Mouse (Mus musculus): ENCODE results near the gene Zfp688. TPM values are rescaled to one million over a fixed set of nuclear protein-coding genes. Genes with fewer than 3 reads are reported as not detected.
"Not testable (repeated sequence)": the region's sequence is repeated elsewhere in the genome, so short reads cannot be mapped to it uniquely, and the experiment has no call there.

Gene Zfp688
- polyA plus RNA-seq, 1 experiment, result 2.4 TPM

- Histone ChIP-seq H3K36me3 (ENCODE audit: control insufficient read depth) (peaks cover 11% of the 10 kb centered on the region), H3K9me3 (ENCODE audit: control insufficient read depth, low read length) (peaks cover 5% of the 10 kb centered on the region), H3K27me3 (ENCODE audit: control insufficient read depth) (peaks cover 9% of the 10 kb centered on the region), H3K4me3 (replicated peaks) (peak overlapping the region; percentile 75), H3K4me1 (ENCODE audit: control insufficient read depth) (peaks cover 24% of the 10 kb centered on the region)
- TF ChIP-seq GATA1 (IDR thresholded peaks at IDR 0.05; ENCODE audit: low read length) (no peak), TAL1 (IDR thresholded peaks at IDR 0.05; ENCODE audit: low read length) (no peak)
Observed at GRCm38 (mm10) chr7:127392251-127392824, 29.5 kb downstream of the Zfp688 start.

DNA sequence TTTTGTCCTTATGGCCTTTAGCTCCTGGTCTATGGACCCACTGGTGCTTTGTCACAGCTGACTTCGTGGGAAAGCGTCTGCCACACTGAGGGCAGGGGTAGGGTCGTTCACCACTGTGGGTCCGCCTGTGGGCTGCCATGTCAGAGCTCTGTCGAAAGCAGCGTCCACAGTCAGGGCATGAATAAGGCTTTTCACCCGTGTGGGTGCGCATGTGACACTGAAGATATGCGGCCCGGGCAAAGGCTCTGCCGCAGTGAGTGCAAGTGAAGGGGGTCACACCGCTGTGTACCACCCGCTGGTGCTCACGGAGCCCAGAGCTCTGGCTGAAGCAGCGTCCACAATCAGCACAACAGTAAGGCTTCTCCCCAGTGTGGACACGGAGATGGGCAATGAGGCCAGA, 30.3 kb downstream of the Zfp688 start:
- Histone ChIP-seq H3K4me3 (replicated peaks) (no peak overlapping the region), H3K9me3 (ENCODE audit: control insufficient read depth, low read length) (peaks cover 5% of the 10 kb centered on the region), H3K36me3 (ENCODE audit: control insufficient read depth) (peaks cover 11% of the 10 kb centered on the region), H3K4me1 (ENCODE audit: control insufficient read depth) (peaks cover 31% of the 10 kb centered on the region), H3K27me3 (ENCODE audit: control insufficient read depth) (peaks cover 4% of the 10 kb centered on the region)
- TF ChIP-seq TAL1 (IDR thresholded peaks at IDR 0.05; ENCODE audit: low read length), result no peak
- TF ChIP-seq GATA1 (IDR thresholded peaks at IDR 0.05; ENCODE audit: low read length), result no peak

- TF ChIP-seq TAL1 (IDR thresholded peaks at IDR 0.05; ENCODE audit: low read length) (no peak), GATA1 (IDR thresholded peaks at IDR 0.05; ENCODE audit: low read length) (no peak)
- H3K27me3 ChIP-seq (ENCODE audit: control insufficient read depth), result no peaks in the 10 kb centered on the region
- peaks cover 8% of the 10 kb centered on the region for H3K9me3 ChIP-seq (ENCODE audit: control insufficient read depth, low read length)
- peaks cover 36% of the 10 kb centered on the region for H3K4me1 ChIP-seq (ENCODE audit: control insufficient read depth)
- H3K4me3 ChIP-seq (replicated peaks), result no peak overlapping the region
- H3K36me3 ChIP-seq (ENCODE audit: control insufficient read depth), result peaks cover 15% of the 10 kb centered on the region
Observed at GRCm38 (mm10) chr7:127390306-127390705, 31.6 kb downstream of the Zfp688 start.

DNA sequence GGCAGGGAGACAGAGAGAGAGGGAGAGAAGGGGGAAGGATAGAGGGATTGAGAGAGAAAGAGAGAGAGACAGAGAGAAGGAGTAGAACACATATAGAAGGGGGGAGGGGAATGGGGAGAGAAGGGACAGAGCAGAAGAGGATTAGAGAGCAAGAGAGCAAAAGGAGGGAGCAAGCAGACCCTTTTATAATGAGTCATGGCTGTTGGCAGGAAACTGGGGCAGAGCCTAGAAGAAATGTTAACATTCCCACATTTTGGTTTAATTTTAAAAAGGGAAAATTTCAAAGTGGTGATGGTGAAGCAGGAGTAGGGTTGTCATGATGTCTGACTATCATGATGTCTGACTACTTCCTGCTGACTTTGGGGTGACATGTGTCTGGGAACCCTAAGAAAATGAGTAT, 33.7 kb downstream of the Zfp688 start:
- H3K4me3 ChIP-seq (replicated peaks); H3K27me3 ChIP-seq (ENCODE audit: control insufficient read depth): not testable (repeated sequence)
- Histone ChIP-seq H3K9me3 (ENCODE audit: control insufficient read depth, low read length) (peaks cover 21% of the 10 kb centered on the region), H3K36me3 (ENCODE audit: control insufficient read depth) (peaks cover 26% of the 10 kb centered on the region), H3K4me1 (ENCODE audit: control insufficient read depth) (peaks cover 25% of the 10 kb centered on the region)

- Histone ChIP-seq H3K36me3 (ENCODE audit: control insufficient read depth) (peaks cover 25% of the 10 kb centered on the region), H3K4me3 (replicated peaks) (peak within 1 kb of the TSS; percentile 69), H3K4me1 (ENCODE audit: control insufficient read depth) (peaks cover 13% of the 10 kb centered on the region), H3K9me3 (ENCODE audit: control insufficient read depth, low read length) (peaks cover 24% of the 10 kb centered on the region), H3K27me3 (ENCODE audit: control insufficient read depth) (no peaks in the 10 kb centered on the region)
- TF ChIP-seq GATA1 (IDR thresholded peaks at IDR 0.05; ENCODE audit: low read length) (no peak), TAL1 (IDR thresholded peaks at IDR 0.05; ENCODE audit: low read length) (no peak)
Observed at GRCm38 (mm10) chr7:127386641-127387392, 35.1 kb downstream of the Zfp688 start, which contains the start of gene 9130019O22Rik. TSS of gene 9130019O22Rik (minus strand) at chr7:127387166.

DNA sequence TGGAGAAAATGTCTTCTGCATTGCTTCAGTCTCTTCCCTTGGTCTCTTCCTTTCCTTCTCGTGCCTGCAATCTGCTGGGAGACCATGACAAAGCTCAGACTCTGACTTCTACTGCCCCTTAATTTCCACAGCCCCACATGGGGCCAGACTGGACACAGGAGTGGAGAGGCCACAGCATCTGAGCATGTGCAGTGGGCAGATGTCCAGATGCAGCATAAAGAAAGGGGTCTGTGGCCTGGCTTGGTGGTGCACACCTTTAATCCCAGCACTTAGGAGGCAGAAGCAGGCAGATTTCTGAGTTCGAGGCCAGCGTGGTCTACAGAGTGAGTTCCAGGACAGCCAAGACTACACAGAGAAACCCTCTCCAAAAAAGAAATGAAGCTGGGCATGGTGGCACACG, 36.3 kb downstream of the Zfp688 start:
- Histone ChIP-seq H3K4me1 (ENCODE audit: control insufficient read depth) (peaks cover 13% of the 10 kb centered on the region), H3K36me3 (ENCODE audit: control insufficient read depth) (peaks cover 18% of the 10 kb centered on the region), H3K9me3 (ENCODE audit: control insufficient read depth, low read length) (peaks cover 20% of the 10 kb centered on the region)
- not testable (repeated sequence) for H3K27me3 ChIP-seq (ENCODE audit: control insufficient read depth); H3K4me3 ChIP-seq (replicated peaks)

DNA sequence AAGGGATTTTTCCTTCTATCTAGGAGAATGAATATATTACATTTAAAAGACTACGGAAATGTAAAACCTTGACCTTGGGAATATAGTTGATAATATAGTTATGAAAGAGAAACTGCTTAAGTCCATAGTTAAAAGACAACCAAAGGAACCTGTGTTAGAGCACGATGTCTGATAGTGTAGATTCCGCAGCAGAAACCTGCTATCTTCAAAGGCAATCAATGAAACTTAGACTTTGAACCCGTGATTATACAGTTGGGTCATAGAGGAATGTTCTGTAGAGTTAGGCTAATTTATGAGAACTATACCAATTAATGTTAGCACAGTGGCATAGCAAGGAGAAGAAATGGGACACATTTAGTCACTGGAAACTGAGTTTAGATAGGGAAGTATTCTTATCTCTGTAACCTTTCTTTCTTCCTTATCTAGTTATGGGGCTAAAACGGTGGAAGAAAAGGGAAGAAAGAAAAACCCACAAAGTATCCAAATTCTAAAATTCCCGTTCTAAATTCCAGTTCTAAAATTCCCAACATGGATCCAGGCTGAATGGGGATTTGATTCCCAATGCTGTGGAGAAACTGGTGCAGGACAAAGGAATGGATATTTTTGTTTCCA, 43.5 kb downstream of the Zfp688 start:
- peaks cover 8% of the 10 kb centered on the region for H3K9me3 ChIP-seq (ENCODE audit: control insufficient read depth, low read length)
- peaks cover 14% of the 10 kb centered on the region for H3K36me3 ChIP-seq (ENCODE audit: control insufficient read depth)
- no peaks in the 10 kb centered on the region for H3K27me3 ChIP-seq (ENCODE audit: control insufficient read depth)
- TF ChIP-seq GATA1 (IDR thresholded peaks at IDR 0.05; ENCODE audit: low read length) (no peak), TAL1 (IDR thresholded peaks at IDR 0.05; ENCODE audit: low read length) (no peak)
- H3K4me3 ChIP-seq (replicated peaks), result no peak overlapping the region
- H3K4me1 ChIP-seq (ENCODE audit: control insufficient read depth), result peaks cover 27% of the 10 kb centered on the region

DNA sequence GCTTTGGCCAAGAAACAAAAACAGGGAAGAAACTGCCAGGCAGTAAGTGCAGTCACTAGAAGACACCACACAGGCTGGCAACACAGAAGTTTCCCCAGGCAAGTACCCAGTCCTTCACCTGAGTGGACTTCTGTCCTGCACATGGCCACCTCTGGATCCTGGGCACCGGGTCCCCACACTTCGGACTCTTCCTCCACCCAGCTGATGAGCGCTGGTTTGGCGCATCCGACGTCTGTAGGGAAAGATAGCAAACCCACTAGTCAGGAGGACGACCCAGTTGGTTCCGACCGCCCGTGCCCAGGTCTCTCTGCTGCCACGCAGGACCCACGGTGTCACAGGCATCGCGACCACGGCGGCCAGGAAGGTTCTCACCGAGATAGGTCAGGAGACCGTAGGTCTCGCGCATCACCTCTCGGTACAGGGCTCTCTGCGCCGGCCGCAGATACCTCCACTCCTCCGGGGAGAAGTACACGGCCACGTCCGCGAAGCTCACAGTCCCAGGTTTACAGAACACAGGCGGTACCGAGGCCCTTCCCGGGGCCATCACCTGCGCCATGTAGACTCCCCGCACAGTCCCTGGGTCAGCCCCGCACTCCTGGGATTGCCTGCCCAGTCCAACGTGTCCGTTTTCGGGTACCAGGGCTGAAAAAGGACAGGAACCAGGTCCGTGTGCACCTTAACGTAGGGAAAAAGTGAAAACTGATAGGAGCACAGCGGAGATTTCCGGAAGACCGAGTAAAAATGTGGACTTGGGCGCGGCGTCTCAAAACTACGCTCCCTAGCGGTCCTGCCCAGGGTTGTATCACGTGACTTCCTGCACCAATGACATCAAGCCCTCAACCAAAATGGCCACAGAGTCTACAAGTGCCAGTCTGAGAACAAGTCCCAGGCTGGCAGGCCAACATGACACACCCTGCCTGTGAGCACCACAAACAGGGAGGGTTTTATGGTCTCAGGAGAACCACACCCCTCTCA, 46.3 kb downstream of the Zfp688 start, which contains the start of gene Zfp747:
Zfp747 (minus strand) TSS at position 780 of the 975 bp plus-strand sequence.
- Histone ChIP-seq H3K4me1 (ENCODE audit: control insufficient read depth) (peaks cover 32% of the 10 kb centered on the region), H3K4me3 (replicated peaks) (peak within 1 kb of the TSS; percentile 91), H3K36me3 (ENCODE audit: control insufficient read depth) (peaks cover 10% of the 10 kb centered on the region)
- not testable (repeated sequence) for H3K27me3 ChIP-seq (ENCODE audit: control insufficient read depth); H3K9me3 ChIP-seq (ENCODE audit: control insufficient read depth, low read length)

DNA sequence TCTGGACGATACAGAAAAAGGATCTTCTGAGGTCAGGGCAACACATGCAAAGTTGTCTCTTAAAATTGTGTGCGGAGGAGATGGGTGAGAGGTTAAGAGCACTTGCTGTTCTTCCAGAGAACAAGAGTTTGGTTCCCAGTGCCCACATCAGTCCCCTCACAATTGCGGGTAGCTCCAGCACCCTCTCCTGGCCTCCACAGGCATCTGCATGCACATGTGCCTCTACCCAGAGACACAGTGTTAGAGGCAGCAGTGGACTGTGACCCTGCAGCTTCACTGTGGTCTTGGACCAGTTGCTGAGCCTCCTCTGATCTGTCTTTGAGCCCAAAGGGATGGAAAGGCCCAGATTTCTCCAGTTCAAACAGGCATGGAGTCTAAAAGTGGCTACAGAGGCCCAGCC, 50.0 kb downstream of the Zfp688 start:
- Histone ChIP-seq H3K36me3 (ENCODE audit: control insufficient read depth) (peaks cover 10% of the 10 kb centered on the region), H3K4me1 (ENCODE audit: control insufficient read depth) (peaks cover 23% of the 10 kb centered on the region)
- not testable (repeated sequence) for H3K9me3 ChIP-seq (ENCODE audit: control insufficient read depth, low read length); H3K27me3 ChIP-seq (ENCODE audit: control insufficient read depth); H3K4me3 ChIP-seq (replicated peaks)

Measured in erythroblast, embryonic 14.5 days (primary cell).